In the genomic region with DNA sequence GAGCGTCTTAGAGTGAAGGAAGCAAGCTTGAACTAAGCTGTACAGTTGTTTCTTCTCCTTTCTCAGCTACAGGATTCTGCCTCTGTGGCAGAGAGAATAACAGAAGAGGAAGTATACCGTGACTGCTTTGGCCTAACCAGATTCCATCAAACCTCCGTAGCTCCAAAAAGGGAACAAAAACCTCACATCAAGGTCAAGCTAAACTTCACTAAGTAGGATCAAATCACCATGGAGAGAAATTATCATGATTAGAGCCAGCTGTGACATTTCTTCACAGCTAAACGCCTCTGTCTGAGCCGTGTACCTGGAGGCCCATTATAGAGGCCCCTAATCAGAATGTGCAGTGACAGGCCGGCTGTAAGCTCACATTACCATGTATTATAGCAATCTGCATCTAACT, we compare ENCODE assay signal across 16 mouse cellular contexts. TPM values are rescaled to one million over a fixed set of nuclear protein-coding genes. Genes with fewer than 3 reads are reported as not detected.
DNase-seq lines count a peak whose midpoint lies in the region; ATAC-seq and TF ChIP-seq lines count a peak whose summit lies in the region.
"Had no signal": no experiment of that assay in that cellular context is flagged by ENCODE, and none has a peak within 500 bp of the region (broad histone marks: within the 10 kb centered on the region; RNA-seq: fewer than 3 reads in every experiment).

No protein-coding gene starts in this region.

- H3K27me3 ChIP-seq in lung, embryonic 14.5 days (ENCODE audit: insufficient read depth, low read length) = no peaks in the 10 kb centered on the region
- H3K27me3 ChIP-seq: heart, embryonic 15.5 days had no signal

- no peaks in the 10 kb centered on the region for H3K36me3 ChIP-seq in lung, embryonic 14.5 days (ENCODE audit: insufficient read depth)
- H3K36me3 ChIP-seq: heart, embryonic 15.5 days had no signal

- TF ChIP-seq CTCF in lung, embryonic 14.5 days (IDR thresholded peaks at IDR 0.05; ENCODE audit: low read depth) = no peak

- H3K9ac ChIP-seq in lung, embryonic 14.5 days = no peak overlapping the region
- H3K9ac ChIP-seq: forebrain, postnatal 0 days; heart, embryonic 15.5 days; liver, embryonic 14.5 days had no signal

- no peak for ATAC-seq in lung, embryonic 14.5 days (ENCODE audit: insufficient read depth)
- peak; percentile 91 to 94 for ATAC-seq in hematopoietic stem cell, adult 5-6 weeks (replicated peaks in 1 of 2; ENCODE audit: insufficient read depth in 1 of 2, low FRiP score in 2 of 2, low TSS enrichment in 1 of 2, low read depth in 1 of 2, poor library complexity in 2 of 2, severe bottlenecking in 2 of 2)
- no peak for ATAC-seq in megakaryocyte-erythroid progenitor cell, adult 5-6 weeks (replicated peaks; ENCODE audit: low FRiP score, low TSS enrichment, poor library complexity, severe bottlenecking)
- ATAC-seq: forebrain, postnatal 0 days had no signal

- H3K4me2 ChIP-seq in lung, embryonic 14.5 days = no peak overlapping the region
- H3K4me2 ChIP-seq: heart, embryonic 15.5 days had no signal

- no peak overlapping the region for H3K27ac ChIP-seq in lung, embryonic 14.5 days (ENCODE audit: low read depth)
- H3K27ac ChIP-seq: heart, embryonic 15.5 days; left cerebral cortex, adult 2 months; liver, embryonic 14.5 days had no signal

- peak; percentile 20 for DNase-seq in lung, embryonic 14.5 days
- no peak for DNase-seq in lung, postnatal 10 days
- peak; percentile 26 for DNase-seq in c-Kit-positive CD71-negative TER-119-negative erythroid progenitor cells, embryonic 14.5 days (ENCODE audit: low read depth)
- DNase-seq in layer of hippocampus, postnatal 36 days = no peak
- DNase-seq in cerebellum, adult 8-10 months = no peak
- DNase-seq: cerebellum, adult 9-10 months; forebrain, postnatal 0 days; gastrocnemius, postnatal 25 days; kidney, postnatal 25 days; right cerebral cortex, postnatal 4 days; thymus, postnatal 36 days had no signal

- WGBS in lung, embryonic 14.5 days = 39% methylated on average over 6 of the region's 6 CpGs

- no peaks in the 10 kb centered on the region; the same call in 1 of the 2 replicates for H3K4me1 ChIP-seq in lung, embryonic 14.5 days (ENCODE audit: insufficient read depth)
- H3K4me1 ChIP-seq: heart, embryonic 15.5 days had no signal

- H3K4me3 ChIP-seq in lung, embryonic 14.5 days (ENCODE audit: low read depth, low read length) = no peak overlapping the region
- H3K4me3 ChIP-seq: heart, embryonic 15.5 days; left cerebral cortex, adult 2 months had no signal

- no peaks in the 10 kb centered on the region for H3K9me3 ChIP-seq in lung, embryonic 14.5 days (ENCODE audit: low read depth, low read length)
- H3K9me3 ChIP-seq: heart, embryonic 15.5 days had no signal

RNA-seq across cellular contexts. Expression of a gene that starts 28.2 kb away (rescaled TPM):
- 388 and 416 TPM in 2 replicates for polyA plus RNA-seq in lung, embryonic 14.5 days (2014; fragmentation: Nextera tagmentation; extraction: Ambion mirVana)
- 187 and 258 TPM in 2 replicates for total RNA-seq in hematopoietic stem cell, adult 5-6 weeks (2017)
- 10 to 100 TPM; 96.6 to 97.5 TPM for total RNA-seq in layer of hippocampus, postnatal 36 days (2021)
- 143 and 153 TPM in 2 replicates for total RNA-seq in megakaryocyte-erythroid progenitor cell, adult 5-6 weeks (2014; fragmentation: Nextera tagmentation)
- 255 and 340 TPM in 2 replicates for total RNA-seq in megakaryocyte-erythroid progenitor cell, adult 5-6 weeks (2017)

Comparison
In these comparisons a context has a peak if more than half of its experiments do, and no peak if none do; other contexts are left out.
1. DNase-seq: peak in lung, embryonic 14.5 days (single experiment) and c-Kit-positive CD71-negative TER-119-negative erythroid progenitor cells, embryonic 14.5 days (single experiment); none in lung, postnatal 10 days (single experiment), layer of hippocampus, postnatal 36 days (0 of 2) and cerebellum, adult 8-10 months (single experiment).
2. ATAC-seq: peak in hematopoietic stem cell, adult 5-6 weeks (2 of 2); none in lung, embryonic 14.5 days (single experiment) and megakaryocyte-erythroid progenitor cell, adult 5-6 weeks (single experiment).